Mouse (Mus musculus) ES-Bruce4 (cell line): ENCODE results near the gene Gtse1.

Experiments used
- CTCF ChIP-seq: IDR thresholded peaks from one replicate; pipeline ENCODE4 v1.8.1; 2011; ENCODE audit warnings: low read depth, low read length
- POLR2A ChIP-seq: IDR thresholded peaks from one replicate; pipeline ENCODE4 v1.8.1; 2011; ENCODE audit warnings: low read length; ENCODE audit not compliant: insufficient read depth

- TF ChIP-seq CTCF: no peak
- TF ChIP-seq POLR2A: no peak
Observed at GRCm38 (mm10) chr15:85909931-85910330, 50.4 kb downstream of the Gtse1 start.
